Mouse (Mus musculus): ENCODE results near the gene Six5.

DNA sequence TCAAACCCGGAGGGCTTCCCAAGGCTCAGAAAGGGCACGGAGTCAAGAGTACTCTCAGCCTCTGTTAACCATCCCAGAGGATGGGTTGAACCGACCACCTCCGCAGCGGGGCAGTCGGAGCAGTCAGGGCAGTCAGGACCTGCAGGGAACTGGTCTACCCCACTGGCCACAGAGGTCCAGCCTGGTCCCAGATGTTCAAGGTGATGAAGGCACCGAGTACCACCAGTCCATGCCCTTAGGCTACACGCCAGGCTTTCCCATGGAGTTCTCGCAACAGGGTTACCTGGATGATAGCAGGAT lies 39.7 kb upstream of the Six5 start:
- TF ChIP-seq CTCF (IDR thresholded peaks at IDR 0.05 in 2 of 3, conservative IDR thresholded peaks at IDR 0.05 in 1 of 3; ENCODE audit: control insufficient read depth in 1 of 3, insufficient read depth in 1 of 3, low read depth in 2 of 3, low read length in 3 of 3, poor library complexity in 1 of 3, severe bottlenecking in 1 of 3) (no peak), MEF2A (IDR thresholded peaks at IDR 0.05; ENCODE audit: extremely low read depth, insufficient replicate concordance, low read depth, low read length, poor library complexity, severe bottlenecking) (no peak), RAD21 (IDR thresholded peaks at IDR 0.05; ENCODE audit: low read depth, low read length) (no peak), ZMIZ1 (IDR thresholded peaks at IDR 0.05; ENCODE audit: low read depth, low read length) (no peak), EP300 (IDR thresholded peaks at IDR 0.05; ENCODE audit: low read depth in 1 of 2, low read length in 2 of 2) (no peak), BHLHE40 (IDR thresholded peaks at IDR 0.05; ENCODE audit: borderline replicate concordance, low read depth, low read length) (no peak), ETS1 (IDR thresholded peaks at IDR 0.05; ENCODE audit: low read depth, low read length) (no peak), MAX (IDR thresholded peaks at IDR 0.05; ENCODE audit: low read length) (no peak)
